Mouse (Mus musculus) hindbrain, postnatal 0 days (tissue): Measurements from ENCODE around the gene Arfgap2. TPM values are rescaled to one million over a fixed set of nuclear protein-coding genes. Genes with fewer than 3 reads are reported as not detected.

ENCODE experiments used
- ATAC-seq: fragments of 200-750 bp; cut with Nextera tagmentation; 2 replicates; pipeline ENCODE4 v1.8.0; 2017; ENCODE audit warnings: mild to moderate bottlenecking, moderate TSS enrichment, moderate library complexity
- DNase-seq: peaks from one replicate; pipeline ENCODE4 v3.0.0-alpha.2; 2015; ENCODE audit warnings: low spot score
- H3K27ac ChIP-seq: fragments of 300-500 bp; sonication (generic); 2 replicates; pipeline ENCODE4 v1.5.1; 2014; ENCODE audit warnings: mild to moderate bottlenecking
- H3K27me3 ChIP-seq: fragments of 300-500 bp; sonication (generic); 2 replicates; pipeline ENCODE4 v1.6.1; 2014; ENCODE audit warnings: low read length, mixed read lengths; ENCODE audit not compliant: insufficient read depth
- H3K36me3 ChIP-seq: fragments of 300-500 bp; sonication (generic); 2 replicates; pipeline ENCODE4 v1.6.1; 2014; ENCODE audit warnings: low read length, mixed read lengths; ENCODE audit not compliant: insufficient read depth
- H3K4me1 ChIP-seq: fragments of 300-500 bp; sonication (generic); 2 replicates; pipeline ENCODE4 v1.6.1; 2014; ENCODE audit warnings: antibody characterized with exemption, low read length, mixed read lengths; ENCODE audit not compliant: insufficient read depth
- H3K4me2 ChIP-seq: fragments of 300-500 bp; sonication (generic); 2 replicates; pipeline ENCODE4 v1.6.1; 2014; ENCODE audit warnings: low read depth, mild to moderate bottlenecking, low read length, moderate library complexity, mixed read lengths
- H3K4me3 ChIP-seq: fragments of 300-500 bp; sonication (generic); 2 replicates; pipeline ENCODE4 v1.5.1; 2014; ENCODE audit warnings: low read length
- H3K9ac ChIP-seq: fragments of 300-500 bp; sonication (generic); replicated peaks from 2 replicates; pipeline ENCODE4 v1.6.1; 2014; ENCODE audit warnings: mild to moderate bottlenecking, low read length, moderate library complexity, mixed read lengths
- H3K9me3 ChIP-seq: fragments of 300-500 bp; sonication (generic); 2 replicates; pipeline ENCODE4 v1.6.1; 2016; ENCODE audit warnings: low read length, mixed read lengths
- CTCF ChIP-seq: IDR thresholded peaks from 2 replicates; pipeline ENCODE4 v1.5.1; 2016; ENCODE audit warnings: antibody characterized with exemption, control low read depth, low read depth
- WGBS: fragments of 180-500 bp; shearing (Covaris S2); extraction: QIAGEN DNeasy Blood & Tissue Kit; methylation state at CpG from one replicate; pipeline ENCODE4 v1.1.7; 2014; 5-methylcytosine and 5-hydroxymethylcytosine counted together
- polyA plus RNA-seq: library from polyadenylated mRNA; unstranded; fragments of >200 nt; fragmentation: Nextera tagmentation; extraction: Ambion mirVana; gene quantifications from 2 replicates; pipeline ENCODE4 v1.2.1, GENCODE M21; 2015
- total RNA-seq: library from RNA; depleted of rRNA; stranded (reverse); fragments of >200 nt; gene quantifications from 2 replicates; pipeline ENCODE4 v1.2.3, GENCODE M21; 2014

The Arfgap2 gene
- total and polyA plus RNA-seq, 2 experiments from 2014 or later, result 53.8 to 54.4 TPM

DNA sequence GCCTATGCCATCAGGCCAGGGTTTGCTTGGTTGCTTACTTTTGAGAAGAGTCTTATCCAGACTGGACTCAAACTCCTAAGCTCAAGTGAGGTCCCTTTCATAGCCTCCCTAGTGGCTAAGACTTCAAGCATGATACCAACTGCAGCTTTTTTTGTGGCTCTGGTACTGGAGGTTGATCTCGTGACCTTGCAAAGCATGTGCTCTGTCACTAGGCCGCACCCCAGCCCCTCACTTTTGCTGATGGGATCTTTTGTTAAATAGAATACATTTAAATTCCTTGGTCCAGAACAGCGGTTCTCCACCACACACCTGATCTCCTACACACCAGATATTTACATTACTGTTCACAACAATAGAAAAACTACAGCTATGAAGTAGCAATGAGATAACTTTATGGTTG, 29.5 kb downstream of the Arfgap2 start:
- no peak for ATAC-seq
- Histone ChIP-seq H3K4me2 (no peak overlapping the region), H3K9me3 (no peaks in the 10 kb centered on the region), H3K27me3 (no peaks in the 10 kb centered on the region), H3K4me1 (no peaks in the 10 kb centered on the region), H3K9ac (no peak overlapping the region), H3K36me3 (no peaks in the 10 kb centered on the region), H3K27ac (no peak overlapping the region), H3K4me3 (no peak overlapping the region)
- no peak for TF ChIP-seq CTCF
- 91% methylated on average over 3 of the region's 3 CpGs for WGBS
- DNase-seq, result no peak

DNA sequence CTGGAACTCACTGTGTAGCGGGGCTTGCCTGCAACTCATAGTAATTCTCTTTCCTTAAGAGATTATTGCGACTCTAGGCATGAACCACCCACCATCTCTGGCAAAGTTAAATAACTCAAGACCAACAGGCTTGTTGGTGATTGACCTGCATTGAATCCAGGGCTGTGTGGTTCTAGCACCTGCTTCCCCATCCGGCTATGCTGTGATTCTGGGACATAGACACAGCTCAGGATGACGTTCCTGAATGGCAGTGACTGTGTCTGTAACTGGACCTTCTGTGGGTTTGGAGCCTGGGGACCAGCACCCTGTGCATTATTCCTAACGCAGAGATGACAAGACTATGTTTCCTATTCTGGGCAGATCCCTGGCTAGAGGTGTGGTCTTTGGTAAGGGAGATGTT, 31.1 kb downstream of the Arfgap2 start:
- Histone ChIP-seq H3K36me3 (no peaks in the 10 kb centered on the region), H3K9ac (no peak overlapping the region), H3K9me3 (no peaks in the 10 kb centered on the region), H3K4me1 (no peaks in the 10 kb centered on the region), H3K4me3 (no peak overlapping the region), H3K27me3 (no peaks in the 10 kb centered on the region), H3K4me2 (no peak overlapping the region), H3K27ac (no peak overlapping the region)
- no peak for DNase-seq
- WGBS, result 93% methylated on average over 5 of the region's 5 CpGs
- no peak for TF ChIP-seq CTCF
- no peak for ATAC-seq

DNA sequence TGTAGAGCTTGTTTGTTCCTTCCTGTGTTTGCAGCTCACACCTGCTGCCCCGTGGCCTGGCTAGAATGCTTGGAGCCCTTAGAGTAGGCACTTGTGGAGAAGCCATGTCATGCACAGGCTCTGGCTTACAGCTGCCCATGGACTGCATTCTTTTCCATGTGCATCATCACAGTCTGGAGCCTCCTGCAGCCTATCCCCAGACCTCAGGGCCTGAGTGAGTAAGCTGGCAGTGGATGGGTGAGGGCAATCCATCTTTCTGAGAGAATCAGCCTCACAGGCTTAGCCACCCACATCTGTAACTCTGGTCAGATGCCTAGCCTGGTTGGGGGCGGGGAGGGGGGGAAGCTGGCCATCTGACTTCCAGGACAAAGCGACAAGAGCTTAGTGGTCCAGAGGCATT, 34.4 kb downstream of the Arfgap2 start:
- no peak for TF ChIP-seq CTCF
- no peaks in the 10 kb centered on the region for H3K27me3 ChIP-seq
- ATAC-seq (no peak), DNase-seq (no peak)
- H3K4me2 ChIP-seq, result no peak overlapping the region
- H3K36me3 ChIP-seq, result no peaks in the 10 kb centered on the region
- H3K4me3 ChIP-seq, result no peak overlapping the region
- H3K9ac ChIP-seq, result no peak overlapping the region
- H3K27ac ChIP-seq, result 0 out of 2 replicates have a peak overlapping the region, but pooled peaks have one; percentile 12
- H3K9me3 ChIP-seq, result no peaks in the 10 kb centered on the region
- no peaks in the 10 kb centered on the region for H3K4me1 ChIP-seq
- WGBS, result 66% methylated on average over 3 of the region's 3 CpGs

DNA sequence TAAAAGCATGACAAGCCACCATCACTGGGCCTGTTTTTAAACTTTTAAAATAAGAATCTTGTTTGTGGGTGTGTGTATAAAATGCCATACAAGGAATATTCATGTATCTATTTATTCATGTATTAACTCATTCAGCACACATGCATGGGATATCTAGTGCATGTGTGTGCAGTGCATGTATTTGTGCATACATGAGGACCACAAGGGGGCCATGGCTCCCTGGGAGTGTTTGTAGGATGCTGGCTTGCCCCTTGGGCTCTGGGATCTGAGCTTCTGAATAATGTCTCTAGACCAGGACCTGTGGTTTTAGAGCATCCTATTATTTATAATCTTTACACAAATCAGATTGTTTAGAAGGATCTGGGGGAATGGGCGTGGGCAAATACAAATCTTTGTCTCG, 36.0 kb downstream of the Arfgap2 start:
- Histone ChIP-seq H3K9ac (no peak overlapping the region), H3K27me3 (no peaks in the 10 kb centered on the region), H3K27ac (no peak overlapping the region), H3K4me3 (no peak overlapping the region), H3K9me3 (no peaks in the 10 kb centered on the region), H3K4me2 (no peak overlapping the region), H3K36me3 (no peaks in the 10 kb centered on the region), H3K4me1 (no peaks in the 10 kb centered on the region)
- TF ChIP-seq CTCF, result peak; percentile 14; the same call in 1 of the 2 replicates
- DNase-seq (no peak), ATAC-seq (no peak)
- WGBS, result 94% methylated on average over 2 of the region's 2 CpGs

DNA sequence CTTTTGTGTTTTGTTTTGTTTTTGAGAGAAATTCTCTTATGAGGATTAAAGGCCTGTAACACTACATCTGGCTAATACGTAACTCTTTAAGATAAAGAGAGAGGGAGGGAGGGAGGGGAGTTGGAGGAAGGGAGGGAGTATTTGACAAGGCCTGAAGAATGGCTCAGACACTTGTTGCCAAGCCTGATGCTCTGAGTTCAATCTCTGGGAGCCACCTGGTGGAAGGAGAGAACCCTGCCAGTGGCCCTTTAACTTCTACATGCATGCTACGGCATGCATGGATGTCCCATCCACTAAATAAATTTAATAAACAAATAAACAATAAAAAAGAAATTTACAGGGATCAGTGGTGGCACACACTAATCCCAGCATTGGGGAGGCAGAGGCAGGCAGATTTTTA, 37.1 kb downstream of the Arfgap2 start:
- Histone ChIP-seq H3K27me3 (no peaks in the 10 kb centered on the region), H3K4me2 (no peak overlapping the region), H3K36me3 (no peaks in the 10 kb centered on the region), H3K4me3 (no peak overlapping the region), H3K27ac (no peak overlapping the region), H3K9me3 (no peaks in the 10 kb centered on the region), H3K4me1 (no peaks in the 10 kb centered on the region), H3K9ac (no peak overlapping the region)
- WGBS, result 86% methylated on average over 2 of the region's 2 CpGs
- TF ChIP-seq CTCF, result peak; percentile 19; the same call in 1 of the 2 replicates
- no peak for DNase-seq
- ATAC-seq, result no peak

DNA sequence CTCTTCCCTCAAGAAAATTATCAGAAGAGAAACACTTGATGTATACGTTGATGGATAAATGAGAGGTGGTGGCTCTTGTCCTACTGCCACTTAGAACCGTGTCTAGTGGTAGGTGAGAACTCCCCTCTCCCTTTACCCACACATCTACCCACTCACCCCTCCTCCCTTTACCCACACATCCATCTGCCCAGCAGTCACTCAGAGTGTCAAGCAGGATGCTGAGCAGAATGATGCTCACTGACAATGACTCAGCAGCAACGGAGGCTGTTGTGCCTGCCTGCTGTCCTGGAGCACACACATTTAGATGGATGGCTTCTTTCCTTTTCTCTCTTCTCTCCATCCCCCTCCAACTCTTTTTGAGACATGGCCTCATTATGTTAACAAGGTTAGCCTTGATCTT, 38.1 kb downstream of the Arfgap2 start:
- Histone ChIP-seq H3K36me3 (no peaks in the 10 kb centered on the region), H3K9ac (no peak overlapping the region), H3K27ac (no peak overlapping the region), H3K9me3 (no peaks in the 10 kb centered on the region), H3K4me3 (no peak overlapping the region), H3K4me2 (no peak overlapping the region), H3K4me1 (no peaks in the 10 kb centered on the region), H3K27me3 (no peaks in the 10 kb centered on the region)
- DNase-seq (no peak), ATAC-seq (no peak)
- no peak for TF ChIP-seq CTCF
- WGBS, result 74% methylated on average over 3 of the region's 3 CpGs

DNA sequence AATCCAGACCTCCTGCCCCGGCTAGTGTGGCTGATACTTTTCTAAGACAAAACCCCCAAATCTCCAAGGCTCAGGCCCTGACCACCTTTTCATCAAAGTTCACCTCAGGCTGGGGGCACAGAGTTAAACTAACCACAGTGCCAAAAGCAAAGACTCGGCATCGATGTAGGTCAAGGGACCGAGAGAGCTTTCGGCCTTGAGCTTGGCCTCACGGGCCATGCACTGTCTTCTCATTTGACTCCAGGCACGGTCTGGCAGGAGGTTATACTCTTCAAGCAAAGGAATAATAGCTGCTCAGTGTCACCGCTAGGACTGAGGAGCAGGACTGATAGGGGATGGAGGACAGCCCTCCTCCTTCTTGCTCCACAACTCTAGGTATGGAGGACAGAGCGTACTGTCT, 41.2 kb downstream of the Arfgap2 start:
- no peaks in the 10 kb centered on the region for H3K9me3 ChIP-seq
- no peak for ATAC-seq
- no peak overlapping the region for H3K4me3 ChIP-seq
- WGBS, result 90% methylated on average over 9 of the region's 9 CpGs
- H3K4me1 ChIP-seq, result no peaks in the 10 kb centered on the region
- DNase-seq, result no peak
- no peaks in the 10 kb centered on the region for H3K27me3 ChIP-seq
- H3K4me2 ChIP-seq, result no peak overlapping the region
- H3K9ac ChIP-seq, result no peak overlapping the region
- TF ChIP-seq CTCF, result no peak
- H3K27ac ChIP-seq, result no peak overlapping the region
- H3K36me3 ChIP-seq, result no peaks in the 10 kb centered on the region
